Mouse (Mus musculus): ENCODE data around the gene Zfp574.

Zfp574 gene

GRCm38 (mm10) chr7:25072716-25073390, 486 bp downstream of the Zfp574 start:
- no peak for DNase-seq (ENCODE audit: extremely low read depth, insufficient read length, low spot score)

- DNase-seq (ENCODE audit: extremely low read depth, insufficient read length, low spot score): no peak
Observed at GRCm38 (mm10) chr7:25073924-25074323, 1.6 kb downstream of the Zfp574 start.

DNA sequence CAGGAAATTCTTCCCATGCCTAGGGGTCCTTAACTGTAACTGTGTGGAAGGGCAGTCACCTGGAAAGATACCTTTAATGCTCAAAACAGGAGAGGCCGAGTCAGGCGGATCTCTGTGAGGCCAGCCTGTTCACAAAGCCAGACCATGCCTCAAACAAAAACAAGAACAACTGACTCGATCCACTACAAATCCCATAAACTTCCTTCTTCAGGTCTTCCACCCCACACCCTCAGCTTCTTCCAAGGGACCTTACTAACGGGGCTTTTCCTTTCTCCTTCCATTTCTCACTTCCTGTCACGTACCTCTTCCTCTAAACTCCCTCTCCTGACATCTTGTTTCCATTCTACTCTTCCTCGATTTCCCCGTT, 3.9 kb downstream of the Zfp574 start:
- no peak for DNase-seq (ENCODE audit: extremely low read depth, insufficient read length, low spot score)

DNA sequence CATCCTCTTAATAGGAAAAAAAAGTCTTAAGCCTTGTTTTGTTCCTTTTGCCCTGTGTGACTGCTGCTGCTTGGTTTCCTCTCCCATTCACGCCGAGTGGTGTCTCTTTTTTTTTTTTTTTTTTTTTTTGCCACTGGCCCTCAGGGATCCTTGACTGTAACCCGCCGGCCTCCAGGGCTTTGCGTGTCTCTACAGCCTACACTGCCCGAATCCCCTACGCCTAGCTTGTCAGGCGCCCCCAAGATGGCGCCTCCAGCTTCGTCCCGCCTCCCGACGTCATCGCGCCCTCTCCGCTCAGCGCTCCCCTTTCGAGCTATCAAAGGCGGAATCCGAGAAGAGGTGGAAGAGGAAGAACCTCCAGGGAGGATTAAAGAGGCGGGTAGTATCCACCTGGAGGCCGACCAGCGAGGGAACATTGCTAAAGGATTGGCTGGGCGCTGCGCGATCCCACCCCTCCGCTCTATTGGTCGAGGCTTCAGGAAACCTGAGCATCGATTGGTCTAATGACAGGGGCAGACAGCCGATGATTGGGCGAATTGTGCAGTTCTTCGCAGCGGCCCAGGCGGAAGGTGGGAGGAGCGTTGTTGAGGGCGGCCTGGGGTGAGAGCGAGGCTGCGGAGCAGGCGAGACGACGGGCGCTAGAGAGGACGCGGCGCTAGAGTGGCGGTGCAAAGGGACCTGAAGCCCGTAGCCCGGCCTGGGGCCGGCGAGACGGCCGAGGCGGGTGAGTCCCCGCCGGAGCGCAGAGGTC, 4.5 kb downstream of the Zfp574 start:
- peak; percentile 96 for DNase-seq (ENCODE audit: extremely low read depth, insufficient read length, low spot score)

DNA sequence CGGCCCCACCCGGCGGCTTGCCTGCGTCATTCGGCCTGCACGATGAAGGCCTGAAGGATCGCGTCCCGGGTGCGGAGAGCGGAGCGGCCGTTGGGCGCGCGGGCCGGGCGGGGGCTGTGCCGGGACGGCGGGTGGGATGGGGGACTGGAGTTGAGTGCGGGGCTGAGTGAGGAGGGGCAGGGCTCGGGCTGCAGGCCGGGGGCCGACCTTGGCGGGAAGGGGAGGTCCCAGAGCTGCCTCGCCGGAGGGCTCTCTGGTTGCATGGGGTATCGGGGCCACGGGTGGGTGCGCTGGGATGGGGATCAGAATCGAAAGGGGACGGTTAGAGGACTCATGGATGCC, 5.0 kb downstream of the Zfp574 start:
- no peak for DNase-seq (ENCODE audit: extremely low read depth, insufficient read length, low spot score)

- DNase-seq (ENCODE audit: extremely low read depth, insufficient read length, low spot score): no peak
Observed at GRCm38 (mm10) chr7:25079496-25080026, 7.2 kb downstream of the Zfp574 start.

GRCm38 (mm10) chr7:25080431-25080830, 8.1 kb downstream of the Zfp574 start:
- no peak for DNase-seq (ENCODE audit: extremely low read depth, insufficient read length, low spot score)

- DNase-seq (ENCODE audit: extremely low read depth, insufficient read length, low spot score): no peak
Observed at GRCm38 (mm10) chr7:25082510-25082909, 10.1 kb downstream of the Zfp574 start.

DNA sequence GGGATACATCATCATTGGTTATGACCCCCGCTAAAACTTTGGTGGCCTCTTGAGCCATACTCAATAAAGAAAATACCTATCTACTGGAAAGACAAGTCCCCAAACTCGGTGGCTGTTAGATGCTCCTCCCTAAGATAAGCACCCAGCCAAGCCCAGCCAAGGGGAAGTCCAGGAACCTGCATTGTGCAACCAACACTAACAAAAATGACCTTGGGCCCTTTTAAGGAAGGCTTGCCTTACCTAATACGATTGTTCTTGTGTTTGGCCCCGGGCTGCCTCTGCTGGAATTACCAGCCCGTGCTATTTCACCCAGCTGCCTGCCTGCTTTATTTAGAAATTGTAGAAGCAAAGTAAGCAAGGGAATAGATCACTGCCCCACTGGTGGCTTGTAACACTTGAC, 12.3 kb downstream of the Zfp574 start:
- no peak for DNase-seq (ENCODE audit: extremely low read depth, insufficient read length, low spot score)

GRCm38 (mm10) chr7:25086656-25087055, 14.3 kb downstream of the Zfp574 start:
- DNase-seq (ENCODE audit: extremely low read depth, insufficient read length, low spot score): no peak

- no peak for DNase-seq (ENCODE audit: extremely low read depth, insufficient read length, low spot score)
Observed at GRCm38 (mm10) chr7:25087256-25087912, 15.0 kb downstream of the Zfp574 start.

DNA sequence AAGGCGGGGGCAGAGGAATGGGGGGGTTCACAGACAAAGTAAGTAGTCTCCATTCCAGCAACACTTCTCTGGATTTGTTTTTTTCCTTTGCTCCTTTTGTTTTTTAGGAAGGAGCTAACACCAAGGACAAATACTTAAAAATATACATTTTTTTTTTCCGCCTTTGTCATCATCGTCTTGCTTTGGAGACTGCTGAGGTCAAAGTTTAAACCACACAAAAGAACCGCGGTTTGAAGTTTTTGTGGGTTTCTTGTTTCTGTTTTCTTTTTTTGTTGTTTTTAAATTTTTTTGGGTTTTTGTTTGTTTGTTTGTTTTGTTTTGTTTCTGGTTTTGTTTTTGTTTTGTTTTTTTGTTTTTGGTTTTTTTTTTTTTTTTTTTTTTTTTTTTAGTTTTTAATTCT, 15.6 kb downstream of the Zfp574 start:
- DNase-seq (ENCODE audit: extremely low read depth, insufficient read length, low spot score): no peak

- DNase-seq (ENCODE audit: extremely low read depth, insufficient read length, low spot score): no peak
Observed at GRCm38 (mm10) chr7:25088531-25088930, 16.2 kb downstream of the Zfp574 start.

DNA sequence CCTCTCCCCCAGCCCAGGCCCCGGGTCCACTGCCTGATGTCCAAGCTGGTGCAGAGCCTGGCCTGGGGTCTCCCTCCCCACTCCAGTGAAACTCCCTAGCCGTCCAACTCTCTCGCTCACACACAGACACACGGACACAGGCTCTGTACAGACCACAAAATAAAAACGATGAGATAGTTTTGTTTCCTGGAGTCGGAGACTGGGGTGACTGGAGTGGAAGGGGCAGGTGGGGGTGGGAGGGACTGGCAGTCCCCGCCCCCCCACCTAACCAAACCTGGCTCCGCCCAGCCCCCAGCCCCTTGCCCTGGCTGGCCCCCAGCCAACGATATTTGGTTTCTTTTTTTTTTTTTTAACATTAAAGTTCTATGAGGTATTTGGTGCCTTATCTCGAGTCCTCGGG, 16.6 kb downstream of the Zfp574 start:
- DNase-seq (ENCODE audit: extremely low read depth, insufficient read length, low spot score): no peak

DNA sequence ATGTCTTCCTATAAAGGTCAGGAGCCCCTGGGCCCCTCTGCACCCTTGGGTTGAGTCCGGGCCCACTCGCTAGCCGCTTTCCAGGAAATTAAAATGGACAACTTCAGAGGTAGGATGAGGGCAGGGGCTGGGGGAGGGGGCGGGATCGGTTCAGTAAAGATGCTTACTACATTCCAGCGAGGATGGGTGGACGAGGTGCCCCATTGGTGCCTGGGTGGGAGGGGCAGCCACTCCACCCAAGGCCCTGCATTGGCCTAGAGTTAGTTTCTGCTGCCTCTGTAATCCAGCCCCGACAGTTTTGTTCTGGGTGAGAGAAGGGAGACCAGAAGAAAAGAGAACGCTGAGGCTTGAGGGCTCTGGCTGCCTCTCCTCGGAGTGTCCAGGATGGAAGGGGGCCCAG, 17.5 kb downstream of the Zfp574 start:
- DNase-seq (ENCODE audit: extremely low read depth, insufficient read length, low spot score): no peak

GRCm38 (mm10) chr7:25098169-25098568, 25.8 kb downstream of the Zfp574 start:
- DNase-seq (ENCODE audit: extremely low read depth, insufficient read length, low spot score): no peak

DNA sequence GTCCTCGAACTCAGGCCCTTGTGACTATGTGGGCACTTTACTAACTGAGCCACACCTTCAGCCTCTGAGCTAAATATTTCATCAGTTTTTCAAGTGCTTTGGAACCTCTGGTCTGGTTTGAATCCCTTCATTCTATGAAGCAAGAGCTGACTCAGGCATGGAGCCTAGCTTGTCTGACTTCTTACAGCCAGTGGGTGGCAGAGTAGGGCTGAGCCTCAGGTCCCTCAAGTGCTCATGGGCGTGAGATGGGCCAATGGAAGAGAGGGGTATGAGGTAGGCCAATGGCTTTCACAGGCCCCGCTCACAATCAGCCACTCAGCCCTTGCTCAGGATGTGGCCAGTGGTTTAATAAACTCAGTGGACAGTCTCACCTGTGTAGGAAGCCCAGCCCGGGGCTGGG, 27.2 kb downstream of the Zfp574 start:
- no peak for DNase-seq (ENCODE audit: extremely low read depth, insufficient read length, low spot score)

- no peak for DNase-seq (ENCODE audit: extremely low read depth, insufficient read length, low spot score)
Observed at GRCm38 (mm10) chr7:25105411-25106160, 33.2 kb downstream of the Zfp574 start.

- no peak for DNase-seq (ENCODE audit: extremely low read depth, insufficient read length, low spot score)
Observed at GRCm38 (mm10) chr7:25106790-25107502, 34.6 kb downstream of the Zfp574 start.

- no peak for DNase-seq (ENCODE audit: extremely low read depth, insufficient read length, low spot score)
Observed at GRCm38 (mm10) chr7:25109355-25109754, 37.0 kb downstream of the Zfp574 start.

Data from 3134 (cell line).